In genomic region chr17:69382511-69383100, GRCm38 (mm10) we compare ENCODE assay signal across 8 mouse cellular contexts. TPM values are rescaled to one million over a fixed set of nuclear protein-coding genes. Genes with fewer than 3 reads are reported as not detected.
A peak's percentile ranks its signal among the peaks of the same experiment; 100 is the strongest.
DNase-seq lines count a peak whose midpoint lies in the region; ATAC-seq lines count a peak whose summit lies in the region.

Zbtb14 (plus strand) TSS chr17:69383050.

- H3K4me1 ChIP-seq in hindbrain, embryonic 11.5 days (replicated peaks; ENCODE audit: control insufficient read depth, insufficient read depth, low read length), result no peaks in the 10 kb centered on the region

- no peaks in the 10 kb centered on the region for H3K27me3 ChIP-seq in hindbrain, embryonic 11.5 days (ENCODE audit: control insufficient read depth, insufficient read depth, low read length)

- peak within 1 kb of the TSS; percentile 94 for H3K9ac ChIP-seq in hindbrain, embryonic 11.5 days (ENCODE audit: low read depth, low read length)

- no peaks in the 10 kb centered on the region for H3K36me3 ChIP-seq in hindbrain, embryonic 11.5 days (ENCODE audit: control insufficient read depth, insufficient read depth, low read length)

- ATAC-seq in hindbrain, embryonic 11.5 days (ENCODE audit: low FRiP score), result peak; percentile 90

- peak within 1 kb of the TSS; percentile 72 for H3K4me2 ChIP-seq in hindbrain, embryonic 11.5 days (replicated peaks; ENCODE audit: low read depth, low read length)

- peak; percentile 97 for DNase-seq in Muller cell, postnatal 12 days (ENCODE audit: inconsistent ontology term)
- DNase-seq in cerebellum, adult 9-11 months, result peak; percentile 95
- peak; percentile 82 to 87 for DNase-seq in frontal cortex, adult 2 months (ENCODE audit: extremely low spot score in 1 of 2, low spot score in 1 of 2)
- DNase-seq in hindbrain, embryonic 11.5 days (ENCODE audit: low spot score), result peak; percentile 96
- peak; percentile 95 for DNase-seq in layer of hippocampus, postnatal 10 days (ENCODE audit: low spot score in 2 of 2)
- DNase-seq in lung, postnatal 10 days, result peak; percentile 98
- DNase-seq in ovary, postnatal 36 days (ENCODE audit: low spot score), result peak; percentile 92
- peak; percentile 94 for DNase-seq in thymus, postnatal 25 days

- no peaks in the 10 kb centered on the region for H3K9me3 ChIP-seq in hindbrain, embryonic 11.5 days (ENCODE audit: control insufficient read depth, low read length)

- H3K4me3 ChIP-seq in hindbrain, embryonic 11.5 days (ENCODE audit: low read depth, low read length), result peak within 1 kb of the TSS; percentile 83

- whole genome bisulfite sequencing in hindbrain, embryonic 11.5 days, result under 1% methylated on average over 29 of the region's 72 CpGs

- H3K27ac ChIP-seq in hindbrain, embryonic 11.5 days (ENCODE audit: low read depth, low read length), result peak within 1 kb of the TSS; percentile 99

RNA-seq across cellular contexts. Expression of gene Zbtb14, which starts in this region (rescaled TPM):
- 15.8 and 17.4 TPM in 2 replicates for polyA plus RNA-seq in frontal cortex, adult 2 months (2012; rRNA removed)
- 26.0 and 33.5 TPM in 2 replicates for polyA plus RNA-seq in hindbrain, embryonic 11.5 days (2014; fragmentation: Nextera tagmentation; extraction: Ambion mirVana)
- 10 to 100 TPM; 22.6 to 23.8 TPM for total RNA-seq in layer of hippocampus, postnatal 10 days (2021)

Comparison
In these comparisons a context has a peak if more than half of its experiments do, and no peak if none do; other contexts are left out.
1. Peak in every context shown above with its lines: DNase-seq, ATAC-seq, H3K4me3 ChIP-seq and H3K27ac ChIP-seq.